Mouse (Mus musculus): Measurements from ENCODE around the gene Bri3. TPM values are rescaled to one million over a fixed set of nuclear protein-coding genes. Genes with fewer than 3 reads are reported as not detected.

Gene Bri3
- polyA plus RNA-seq, 1 experiment: 1.5 TPM

GRCm38 (mm10) chr5:144247906-144248585, 3.8 kb downstream of the Bri3 start:
- peaks cover 8% of the 10 kb centered on the region for H3K9me3 ChIP-seq (ENCODE audit: control insufficient read depth, low read length)
- H3K27me3 ChIP-seq (ENCODE audit: control insufficient read depth): no peaks in the 10 kb centered on the region
- no peaks in the 10 kb centered on the region for H3K36me3 ChIP-seq (ENCODE audit: control insufficient read depth)
- no peaks in the 10 kb centered on the region for H3K4me1 ChIP-seq (ENCODE audit: control insufficient read depth)
- TF ChIP-seq GATA1 (IDR thresholded peaks at IDR 0.05; ENCODE audit: low read length) (no peak), TAL1 (IDR thresholded peaks at IDR 0.05; ENCODE audit: low read length) (no peak)
- H3K4me3 ChIP-seq (replicated peaks): no peak overlapping the region

- H3K9me3 ChIP-seq (ENCODE audit: control insufficient read depth, low read length): peaks cover 8% of the 10 kb centered on the region
- H3K27me3 ChIP-seq (ENCODE audit: control insufficient read depth): no peaks in the 10 kb centered on the region
- no peak overlapping the region for H3K4me3 ChIP-seq (replicated peaks)
- TF ChIP-seq TAL1 (IDR thresholded peaks at IDR 0.05; ENCODE audit: low read length): no peak
- no peak for TF ChIP-seq GATA1 (IDR thresholded peaks at IDR 0.05; ENCODE audit: low read length)
- peaks cover 14% of the 10 kb centered on the region for H3K4me1 ChIP-seq (ENCODE audit: control insufficient read depth)
- H3K36me3 ChIP-seq (ENCODE audit: control insufficient read depth): no peaks in the 10 kb centered on the region
These were observed 5.6 kb downstream of the Bri3 start for GRCm38 (mm10) chr5:144249871-144250270.

- H3K4me1 ChIP-seq (ENCODE audit: control insufficient read depth): peaks cover 31% of the 10 kb centered on the region
- no peak overlapping the region for H3K4me3 ChIP-seq (replicated peaks)
- no peaks in the 10 kb centered on the region for H3K36me3 ChIP-seq (ENCODE audit: control insufficient read depth)
- H3K9me3 ChIP-seq (ENCODE audit: control insufficient read depth, low read length): peaks cover 8% of the 10 kb centered on the region
- TF ChIP-seq GATA1 (IDR thresholded peaks at IDR 0.05; ENCODE audit: low read length) (no peak), TAL1 (IDR thresholded peaks at IDR 0.05; ENCODE audit: low read length) (no peak)
- H3K27me3 ChIP-seq (ENCODE audit: control insufficient read depth): peaks cover 13% of the 10 kb centered on the region
These were observed 7.8 kb downstream of the Bri3 start for GRCm38 (mm10) chr5:144251876-144252577.

GRCm38 (mm10) chr5:144253212-144253611, 9.0 kb downstream of the Bri3 start:
- TF ChIP-seq GATA1 (IDR thresholded peaks at IDR 0.05; ENCODE audit: low read length) (no peak), TAL1 (IDR thresholded peaks at IDR 0.05; ENCODE audit: low read length) (no peak)
- peaks cover 37% of the 10 kb centered on the region for H3K4me1 ChIP-seq (ENCODE audit: control insufficient read depth)
- H3K9me3 ChIP-seq (ENCODE audit: control insufficient read depth, low read length): peaks cover 8% of the 10 kb centered on the region
- peaks cover 13% of the 10 kb centered on the region for H3K27me3 ChIP-seq (ENCODE audit: control insufficient read depth)
- H3K4me3 ChIP-seq (replicated peaks): no peak overlapping the region
- no peaks in the 10 kb centered on the region; the same call in 1 of the 2 replicates for H3K36me3 ChIP-seq (ENCODE audit: control insufficient read depth)

GRCm38 (mm10) chr5:144254122-144254810, 10.0 kb downstream of the Bri3 start:
- Histone ChIP-seq H3K9me3 (ENCODE audit: control insufficient read depth, low read length) (peaks cover 8% of the 10 kb centered on the region), H3K27me3 (ENCODE audit: control insufficient read depth) (peaks cover 13% of the 10 kb centered on the region), H3K36me3 (ENCODE audit: control insufficient read depth) (peaks cover 9% of the 10 kb centered on the region), H3K4me1 (ENCODE audit: control insufficient read depth) (peaks cover 44% of the 10 kb centered on the region), H3K4me3 (replicated peaks) (peak overlapping the region; percentile 76)
- no peak for TF ChIP-seq TAL1 (IDR thresholded peaks at IDR 0.05; ENCODE audit: low read length)

- H3K4me1 ChIP-seq (ENCODE audit: control insufficient read depth): peaks cover 44% of the 10 kb centered on the region
These were observed 10.8 kb downstream of the Bri3 start for GRCm38 (mm10) chr5:144254811-144255631.

GRCm38 (mm10) chr5:144255632-144256540, 11.6 kb downstream of the Bri3 start:
- TF ChIP-seq TAL1 (IDR thresholded peaks at IDR 0.05; ENCODE audit: low read length) (no peak), GATA1 (IDR thresholded peaks at IDR 0.05; ENCODE audit: low read length) (no peak)
- H3K4me1 ChIP-seq (ENCODE audit: control insufficient read depth): peaks cover 44% of the 10 kb centered on the region
- peaks cover 17% of the 10 kb centered on the region for H3K36me3 ChIP-seq (ENCODE audit: control insufficient read depth)
- no peaks in the 10 kb centered on the region for H3K9me3 ChIP-seq (ENCODE audit: control insufficient read depth, low read length)
- peaks cover 13% of the 10 kb centered on the region for H3K27me3 ChIP-seq (ENCODE audit: control insufficient read depth)
- peak overlapping the region; percentile 76 for H3K4me3 ChIP-seq (replicated peaks)

More at GRCm38 (mm10) chr5:144254811-144255631, 10.8 kb downstream of the Bri3 start:
- H3K4me3 ChIP-seq (replicated peaks): peak overlapping the region; percentile 76
- TF ChIP-seq TAL1 (IDR thresholded peaks at IDR 0.05; ENCODE audit: low read length): no peak
- no peak for TF ChIP-seq GATA1 (IDR thresholded peaks at IDR 0.05; ENCODE audit: low read length)
- peaks cover 4% of the 10 kb centered on the region for H3K9me3 ChIP-seq (ENCODE audit: control insufficient read depth, low read length)
- H3K27me3 ChIP-seq (ENCODE audit: control insufficient read depth): peaks cover 13% of the 10 kb centered on the region
- H3K36me3 ChIP-seq (ENCODE audit: control insufficient read depth): peaks cover 10% of the 10 kb centered on the region

- Histone ChIP-seq H3K36me3 (ENCODE audit: control insufficient read depth) (peaks cover 21% of the 10 kb centered on the region), H3K4me3 (replicated peaks) (peak overlapping the region; percentile 76), H3K4me1 (ENCODE audit: control insufficient read depth) (peaks cover 44% of the 10 kb centered on the region), H3K27me3 (ENCODE audit: control insufficient read depth) (peaks cover 13% of the 10 kb centered on the region), H3K9me3 (ENCODE audit: control insufficient read depth, low read length) (no peaks in the 10 kb centered on the region)
- TF ChIP-seq GATA1 (IDR thresholded peaks at IDR 0.05; ENCODE audit: low read length) (no peak), TAL1 (IDR thresholded peaks at IDR 0.05; ENCODE audit: low read length) (no peak)
These were observed 12.3 kb downstream of the Bri3 start for GRCm38 (mm10) chr5:144256541-144256870.

All from erythroblast, embryonic 14.5 days (primary cell).